Mouse (Mus musculus) cortical plate, adult 2 months (tissue): ENCODE measurements around the gene Trmt11.

Experiments used
- CTCF ChIP-seq: fragments of 200-500 bp; IDR thresholded peaks from 2 replicates; pipeline ENCODE4 v1.5.1; 2011; ENCODE audit warnings: mild to moderate bottlenecking, control low read depth, low read length; ENCODE audit not compliant: insufficient read depth; ENCODE audit errors: extremely low read depth
- POLR2A ChIP-seq: fragments of 200-500 bp; IDR thresholded peaks from 2 replicates; pipeline ENCODE4 v1.6.1; 2011; ENCODE audit warnings: mild to moderate bottlenecking, low read length, control low read depth; ENCODE audit not compliant: insufficient read depth; ENCODE audit errors: extremely low read depth

DNA sequence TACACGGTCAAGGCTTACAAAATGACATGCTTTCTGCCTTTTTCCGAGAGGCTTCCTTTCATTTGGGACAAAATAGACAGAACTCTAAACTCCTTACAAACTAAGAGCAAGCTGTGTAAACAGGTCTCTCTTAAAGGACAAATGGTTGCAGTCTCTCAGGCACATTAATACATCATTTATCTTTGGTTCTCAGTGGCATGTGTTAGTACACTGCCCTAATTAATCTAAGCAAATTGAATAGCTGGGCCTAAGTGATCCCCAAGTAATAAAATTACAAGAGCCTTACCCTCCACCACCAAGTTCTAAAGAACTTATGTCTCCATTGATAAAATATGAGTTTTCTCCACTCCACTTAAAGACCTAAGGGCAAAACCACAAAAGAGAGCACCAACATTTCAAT, 47.1 kb upstream of the Trmt11 start:
- no peak for TF ChIP-seq CTCF
- no peak for TF ChIP-seq POLR2A
